Mouse (Mus musculus): Measurements from ENCODE around the gene Hrh1. TPM values are rescaled to one million over a fixed set of nuclear protein-coding genes. Genes with fewer than 3 reads are reported as not detected.

Hrh1 gene
- polyA plus RNA-seq (2016; fragmentation: Nextera tagmentation; extraction: Ambion mirVana), result 0.16 and 0.22 TPM in 2 replicates

DNA sequence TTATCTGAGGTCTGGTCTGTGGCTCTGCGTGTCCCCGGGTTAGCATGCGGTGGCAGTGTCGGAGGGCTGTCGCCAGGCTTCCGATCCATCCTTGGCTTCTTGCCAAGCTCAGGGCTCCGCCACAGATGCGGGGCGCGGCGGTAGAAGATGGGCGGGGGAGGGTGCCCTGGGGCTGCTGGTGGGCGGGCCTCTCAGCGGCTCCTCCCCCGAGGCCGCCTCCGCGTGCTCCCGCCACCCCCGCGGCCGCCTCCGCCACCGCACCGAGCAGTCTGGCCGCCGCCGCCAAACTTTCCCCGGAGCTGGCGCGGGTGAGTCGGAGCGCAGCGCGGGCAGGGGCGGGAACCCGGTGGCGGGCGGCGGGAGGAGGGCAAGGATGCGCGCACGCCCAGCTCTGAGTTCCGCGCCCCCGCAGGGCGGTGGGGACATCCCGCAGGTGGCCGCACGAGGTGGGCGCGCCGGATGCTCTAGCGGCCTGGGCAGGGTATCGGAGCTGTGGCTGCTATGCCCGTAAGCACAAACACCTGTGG lies at the start of gene Hrh1:
Hrh1 (plus strand) TSS at position 246 of the 527 bp plus-strand sequence.
- Histone ChIP-seq H3K27me3 (ENCODE audit: insufficient read depth, poor library complexity, severe bottlenecking) (peaks cover 77% of the 10 kb centered on the region), H3K4me1 (replicated peaks) (peaks cover 28% of the 10 kb centered on the region), H3K9me3 (no peaks in the 10 kb centered on the region), H3K4me3 (peak within 1 kb of the TSS; percentile 69), H3K27ac (peak within 1 kb of the TSS; percentile 66; the same call in 1 of the 2 replicates), H3K36me3 (no peaks in the 10 kb centered on the region)
- peak; percentile 53 for DNase-seq (ENCODE audit: low spot score)
- under 1% methylated on average over 55 of the region's 56 CpGs for WGBS

GRCm38 (mm10) chr6:114354635-114355034 lies 43.1 kb upstream of the Hrh1 start:
- no peak for DNase-seq (ENCODE audit: low spot score)
- Histone ChIP-seq H3K4me1 (replicated peaks) (peaks cover 5% of the 10 kb centered on the region), H3K27ac (no peak overlapping the region), H3K9me3 (no peaks in the 10 kb centered on the region), H3K27me3 (ENCODE audit: insufficient read depth, poor library complexity, severe bottlenecking) (no peaks in the 10 kb centered on the region), H3K4me3 (no peak overlapping the region), H3K36me3 (no peaks in the 10 kb centered on the region)
- 83% methylated on average over 4 of the region's 4 CpGs for WGBS

DNA sequence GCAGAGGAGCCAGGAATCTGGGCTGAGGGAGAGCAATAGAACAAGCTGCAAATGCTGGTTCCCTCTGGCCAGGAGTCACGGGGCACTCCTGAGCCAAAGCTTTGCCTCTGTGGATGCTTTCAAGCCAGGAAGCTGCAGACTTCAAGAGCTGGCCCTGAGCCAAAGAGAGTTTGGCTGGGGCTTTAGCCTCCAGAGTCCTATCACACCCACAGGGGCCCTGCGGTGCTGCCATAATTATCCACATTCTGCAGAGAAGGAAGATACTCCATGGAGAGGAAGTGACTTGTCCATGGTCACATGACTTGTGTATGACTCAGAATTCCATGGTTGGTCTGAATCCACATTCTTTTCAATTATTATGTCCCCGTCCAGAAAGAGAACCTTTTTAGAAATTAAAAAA lies 39.6 kb upstream of the Hrh1 start:
- 75% methylated on average over 3 of the region's 3 CpGs for WGBS
- Histone ChIP-seq H3K36me3 (no peaks in the 10 kb centered on the region), H3K4me3 (no peak overlapping the region), H3K4me1 (replicated peaks) (peaks cover 5% of the 10 kb centered on the region), H3K27me3 (ENCODE audit: insufficient read depth, poor library complexity, severe bottlenecking) (no peaks in the 10 kb centered on the region), H3K27ac (no peak overlapping the region), H3K9me3 (no peaks in the 10 kb centered on the region)
- DNase-seq (ENCODE audit: low spot score), result no peak

DNA sequence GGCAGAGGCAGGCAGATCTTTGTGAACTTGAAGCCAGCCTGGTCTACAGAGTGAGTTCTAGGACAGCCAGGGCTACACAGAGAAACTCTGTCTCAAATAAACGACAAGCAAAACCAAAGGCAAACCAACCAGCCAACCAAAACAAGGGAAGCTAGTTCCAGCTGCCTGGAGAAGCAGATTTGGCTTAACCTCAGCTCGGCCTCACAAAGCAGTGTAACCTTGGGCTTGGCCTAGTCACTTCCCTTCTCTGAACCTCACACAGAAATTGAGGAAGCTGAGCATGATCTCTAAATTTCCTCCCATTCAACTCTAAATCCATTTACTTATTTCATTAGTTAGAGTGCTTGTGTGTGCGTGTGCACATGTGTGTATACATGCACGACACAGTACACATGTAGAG lies 35.4 kb upstream of the Hrh1 start:
- H3K27me3 ChIP-seq (ENCODE audit: insufficient read depth, poor library complexity, severe bottlenecking), result no peaks in the 10 kb centered on the region
- 84% methylated on average over 4 of the region's 4 CpGs for WGBS

GRCm38 (mm10) chr6:114363740-114364139 lies 34.0 kb upstream of the Hrh1 start:
- Histone ChIP-seq H3K27me3 (ENCODE audit: insufficient read depth, poor library complexity, severe bottlenecking) (no peaks in the 10 kb centered on the region), H3K27ac (no peak overlapping the region), H3K4me3 (no peak overlapping the region), H3K36me3 (no peaks in the 10 kb centered on the region), H3K9me3 (no peaks in the 10 kb centered on the region), H3K4me1 (replicated peaks) (0 out of 2 replicates have a peak, but pooled peaks cover 7% of the 10 kb centered on the region)
- 82% methylated on average over 8 of the region's 8 CpGs for WGBS
- no peak for DNase-seq (ENCODE audit: low spot score)

More for the DNA sequence above, 35.4 kb upstream of the Hrh1 start:
- Histone ChIP-seq H3K36me3 (no peaks in the 10 kb centered on the region), H3K4me3 (no peak overlapping the region), H3K9me3 (no peaks in the 10 kb centered on the region), H3K4me1 (replicated peaks) (0 out of 2 replicates have a peak, but pooled peaks cover 4% of the 10 kb centered on the region), H3K27ac (no peak overlapping the region)
- no peak for DNase-seq (ENCODE audit: low spot score)

GRCm38 (mm10) chr6:114364734-114365133 lies 33.0 kb upstream of the Hrh1 start:
- H3K36me3 ChIP-seq, result no peaks in the 10 kb centered on the region
- 93% methylated on average over 5 of the region's 5 CpGs for WGBS
- no peak for DNase-seq (ENCODE audit: low spot score)
- no peak overlapping the region for H3K27ac ChIP-seq
- H3K4me1 ChIP-seq (replicated peaks), result 0 out of 2 replicates have a peak, but pooled peaks cover 7% of the 10 kb centered on the region
- H3K4me3 ChIP-seq, result no peak overlapping the region
- no peaks in the 10 kb centered on the region for H3K27me3 ChIP-seq (ENCODE audit: insufficient read depth, poor library complexity, severe bottlenecking)
- H3K9me3 ChIP-seq, result no peaks in the 10 kb centered on the region

- H3K4me3 ChIP-seq, result no peak overlapping the region
- no peaks in the 10 kb centered on the region for H3K27me3 ChIP-seq (ENCODE audit: insufficient read depth, poor library complexity, severe bottlenecking)
- 0 out of 2 replicates have a peak, but pooled peaks cover 7% of the 10 kb centered on the region for H3K4me1 ChIP-seq (replicated peaks)
- 66% methylated on average over 5 of the region's 5 CpGs for WGBS
- no peak for DNase-seq (ENCODE audit: low spot score)
- no peaks in the 10 kb centered on the region for H3K9me3 ChIP-seq
- no peaks in the 10 kb centered on the region for H3K36me3 ChIP-seq
- H3K27ac ChIP-seq, result no peak overlapping the region
Measured at GRCm38 (mm10) chr6:114366191-114366590, 31.5 kb upstream of the Hrh1 start.

DNA sequence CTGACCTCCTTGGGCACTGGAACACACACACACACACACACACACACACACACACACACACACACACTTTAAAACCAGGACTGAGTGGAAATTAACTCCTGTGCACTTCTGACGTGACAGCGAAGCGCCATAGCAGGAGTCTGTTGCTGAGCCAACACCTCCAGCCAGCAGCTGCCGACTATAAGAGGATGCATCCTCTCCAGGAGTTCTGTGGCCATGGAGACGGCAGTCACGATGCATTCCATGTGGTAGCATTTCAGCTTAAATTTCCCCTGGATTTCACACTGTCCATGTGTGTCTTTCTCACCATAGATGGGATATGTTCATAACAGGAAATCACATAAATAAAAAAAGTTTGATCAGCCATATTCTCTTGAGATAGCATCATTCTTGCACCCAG lies 30.1 kb upstream of the Hrh1 start:
- no peak overlapping the region for H3K27ac ChIP-seq
- 0 out of 2 replicates have a peak, but pooled peaks cover 7% of the 10 kb centered on the region for H3K4me1 ChIP-seq (replicated peaks)
- H3K4me3 ChIP-seq, result no peak overlapping the region
- WGBS, result 72% methylated on average over 6 of the region's 6 CpGs
- no peaks in the 10 kb centered on the region for H3K27me3 ChIP-seq (ENCODE audit: insufficient read depth, poor library complexity, severe bottlenecking)
- no peak for DNase-seq (ENCODE audit: low spot score)
- H3K36me3 ChIP-seq, result no peaks in the 10 kb centered on the region
- no peaks in the 10 kb centered on the region for H3K9me3 ChIP-seq

GRCm38 (mm10) chr6:114368196-114368595 lies 29.5 kb upstream of the Hrh1 start:
- DNase-seq (ENCODE audit: low spot score), result no peak
- Histone ChIP-seq H3K36me3 (no peaks in the 10 kb centered on the region), H3K9me3 (no peaks in the 10 kb centered on the region), H3K4me1 (replicated peaks) (0 out of 2 replicates have a peak, but pooled peaks cover 7% of the 10 kb centered on the region), H3K27ac (no peak overlapping the region), H3K4me3 (no peak overlapping the region), H3K27me3 (ENCODE audit: insufficient read depth, poor library complexity, severe bottlenecking) (no peaks in the 10 kb centered on the region)
- 79% methylated on average over 6 of the region's 6 CpGs for WGBS

GRCm38 (mm10) chr6:114372741-114373140 lies 25.0 kb upstream of the Hrh1 start:
- H3K36me3 ChIP-seq, result no peaks in the 10 kb centered on the region
- no peak overlapping the region for H3K4me3 ChIP-seq
- H3K27me3 ChIP-seq (ENCODE audit: insufficient read depth, poor library complexity, severe bottlenecking), result no peaks in the 10 kb centered on the region; the same call in 1 of the 2 replicates
- no peaks in the 10 kb centered on the region for H3K9me3 ChIP-seq
- H3K4me1 ChIP-seq (replicated peaks), result 0 out of 2 replicates have a peak, but pooled peaks cover under 1% of the 10 kb centered on the region
- H3K27ac ChIP-seq, result no peak overlapping the region
- WGBS, result 91% methylated on average over 7 of the region's 7 CpGs
- no peak for DNase-seq (ENCODE audit: low spot score)

GRCm38 (mm10) chr6:114380872-114381271 lies 16.9 kb upstream of the Hrh1 start:
- no peak for DNase-seq (ENCODE audit: low spot score)
- Histone ChIP-seq H3K27me3 (ENCODE audit: insufficient read depth, poor library complexity, severe bottlenecking) (no peaks in the 10 kb centered on the region), H3K4me1 (replicated peaks) (no peaks in the 10 kb centered on the region), H3K9me3 (no peaks in the 10 kb centered on the region), H3K36me3 (no peaks in the 10 kb centered on the region), H3K4me3 (no peak overlapping the region), H3K27ac (no peak overlapping the region)
- 82% methylated on average over 3 of the region's 3 CpGs for WGBS

GRCm38 (mm10) chr6:114387320-114387719 lies 10.4 kb upstream of the Hrh1 start:
- no peaks in the 10 kb centered on the region for H3K4me1 ChIP-seq (replicated peaks)
- peaks cover 6% of the 10 kb centered on the region; the same call in 1 of the 2 replicates for H3K27me3 ChIP-seq (ENCODE audit: insufficient read depth, poor library complexity, severe bottlenecking)
- no peak overlapping the region for H3K27ac ChIP-seq
- no peak for DNase-seq (ENCODE audit: low spot score)
- WGBS, result 75% methylated on average over 6 of the region's 6 CpGs
- no peaks in the 10 kb centered on the region for H3K36me3 ChIP-seq
- no peaks in the 10 kb centered on the region for H3K9me3 ChIP-seq
- H3K4me3 ChIP-seq, result no peak overlapping the region

DNA sequence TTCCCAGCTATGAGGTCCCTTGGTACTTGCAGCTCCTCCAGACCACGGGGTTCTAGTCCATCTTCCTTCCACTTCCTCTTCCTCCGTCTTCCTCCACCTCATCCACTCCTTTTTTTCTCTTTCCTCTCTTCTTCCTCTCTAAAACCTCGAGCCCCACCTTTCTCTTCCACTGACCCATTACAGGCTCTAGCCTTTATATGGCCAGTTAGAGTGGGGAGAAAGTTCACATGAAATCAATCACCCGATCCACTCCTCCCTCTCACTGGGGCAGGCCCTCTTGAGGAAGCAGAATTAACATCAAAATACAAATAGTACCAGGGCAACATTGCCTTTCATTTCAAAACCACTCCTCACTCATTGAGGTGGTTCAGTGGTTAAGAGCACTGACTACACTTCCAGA lies 9.9 kb upstream of the Hrh1 start:
- Histone ChIP-seq H3K36me3 (no peaks in the 10 kb centered on the region), H3K27me3 (ENCODE audit: insufficient read depth, poor library complexity, severe bottlenecking) (peaks cover 11% of the 10 kb centered on the region), H3K4me3 (no peak overlapping the region), H3K9me3 (no peaks in the 10 kb centered on the region), H3K27ac (no peak overlapping the region), H3K4me1 (replicated peaks) (no peaks in the 10 kb centered on the region)
- DNase-seq (ENCODE audit: low spot score), result no peak
- 69% methylated on average over 4 of the region's 4 CpGs for WGBS

DNA sequence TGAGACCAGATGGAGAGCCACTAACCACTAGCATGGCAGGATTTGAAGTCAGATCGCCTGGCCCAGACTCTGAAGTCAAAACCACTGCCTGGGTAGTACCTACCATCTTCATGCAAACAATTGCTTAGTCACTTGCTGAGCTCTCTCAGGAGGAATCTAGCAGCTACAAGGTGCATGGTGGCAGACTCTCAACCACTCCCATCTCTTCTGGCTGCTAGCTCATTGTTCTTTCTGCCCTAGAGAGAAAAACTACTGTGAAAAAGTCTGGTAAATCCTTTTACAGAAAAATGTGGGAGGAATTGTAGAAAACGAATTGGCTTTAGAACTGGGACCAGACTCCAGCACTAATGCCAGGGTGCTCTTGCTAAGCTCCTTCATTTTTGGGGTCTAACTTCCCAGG lies 7.6 kb upstream of the Hrh1 start:
- 82% methylated on average over 2 of the region's 2 CpGs for WGBS
- Histone ChIP-seq H3K27ac (no peak overlapping the region), H3K36me3 (no peaks in the 10 kb centered on the region), H3K27me3 (ENCODE audit: insufficient read depth, poor library complexity, severe bottlenecking) (peaks cover 22% of the 10 kb centered on the region), H3K9me3 (no peaks in the 10 kb centered on the region), H3K4me1 (replicated peaks) (no peaks in the 10 kb centered on the region), H3K4me3 (no peak overlapping the region)
- no peak for DNase-seq (ENCODE audit: low spot score)

Data from hindbrain, embryonic 10.5 days (tissue).